Mouse (Mus musculus) forebrain, embryonic 11.5 days (tissue): Measurements from ENCODE around the gene Fam181b. TPM values are rescaled to one million over a fixed set of nuclear protein-coding genes. Genes with fewer than 3 reads are reported as not detected.

Experiments
- ATAC-seq: fragments of 200-750 bp; cut with Nextera tagmentation; replicated peaks from 2 replicates; pipeline ENCODE4 v1.8.0; 2017; ENCODE audit warnings: moderate TSS enrichment; ENCODE audit not compliant: low FRiP score
- DNase-seq: peaks from one replicate; pipeline ENCODE4 v3.0.0-alpha.2; 2017; ENCODE audit warnings: low spot score
- H3K27ac ChIP-seq: fragments of 300-500 bp; sonication (generic); 2 replicates; pipeline ENCODE4 v1.5.1; 2014; ENCODE audit warnings: low read depth, low read length
- H3K27me3 ChIP-seq: fragments of 300-500 bp; sonication (generic); 2 replicates; pipeline ENCODE4 v1.6.1; 2014; ENCODE audit warnings: mild to moderate bottlenecking, low read length, mixed read lengths; ENCODE audit not compliant: control insufficient read depth, insufficient read depth
- H3K36me3 ChIP-seq: fragments of 300-500 bp; sonication (generic); 2 replicates; pipeline ENCODE4 v1.6.1; 2014; ENCODE audit warnings: mild to moderate bottlenecking, low read length, moderate library complexity, mixed read lengths; ENCODE audit not compliant: control insufficient read depth, insufficient read depth
- H3K4me1 ChIP-seq: fragments of 300-500 bp; sonication (generic); replicated peaks from 2 replicates; pipeline ENCODE4 v1.6.1; 2014; ENCODE audit warnings: low read length, mixed read lengths; ENCODE audit not compliant: control insufficient read depth, insufficient read depth
- H3K4me2 ChIP-seq: fragments of 300-500 bp; sonication (generic); 2 replicates; pipeline ENCODE4 v1.6.1; 2014; ENCODE audit warnings: low read depth, mild to moderate bottlenecking, low read length, moderate library complexity, mixed read lengths; ENCODE audit not compliant: severe bottlenecking
- H3K4me3 ChIP-seq: fragments of 300-500 bp; sonication (generic); 2 replicates; pipeline ENCODE4 v1.5.1; 2014; ENCODE audit warnings: low read depth, low read length
- H3K9ac ChIP-seq: fragments of 300-500 bp; sonication (generic); 2 replicates; pipeline ENCODE4 v1.6.1; 2014; ENCODE audit warnings: low read length
- H3K9me3 ChIP-seq: fragments of 300-500 bp; sonication (generic); 2 replicates; pipeline ENCODE4 v1.6.1; 2016; ENCODE audit warnings: low read length, mixed read lengths; ENCODE audit not compliant: control insufficient read depth
- WGBS: fragments of 180-500 bp; shearing (Covaris S2); extraction: QIAGEN DNeasy Blood & Tissue Kit; methylation state at CpG from one replicate; pipeline ENCODE4 v1.1.7; 2014; 5-methylcytosine and 5-hydroxymethylcytosine counted together
- polyA plus RNA-seq: library from polyadenylated mRNA; unstranded; fragments of >200 nt; fragmentation: Nextera tagmentation; extraction: Ambion mirVana; gene quantifications from 2 replicates; pipeline ENCODE4 v1.2.1, GENCODE M21; 2014

The Fam181b gene
- polyA plus RNA-seq, 1 experiment from 2014 or later = 51.4 TPM

GRCm38 (mm10) chr7:93110370-93110965 is 30.8 kb downstream of the Fam181b start:
- no peaks in the 10 kb centered on the region for H3K27me3 ChIP-seq
- WGBS = 68% methylated on average over 2 of the region's 2 CpGs
- H3K27ac ChIP-seq = no peak overlapping the region
- H3K4me2 ChIP-seq = no peak overlapping the region
- no peaks in the 10 kb centered on the region for H3K4me1 ChIP-seq
- no peaks in the 10 kb centered on the region for H3K9me3 ChIP-seq
- no peak for DNase-seq
- no peak for ATAC-seq
- H3K36me3 ChIP-seq = no peaks in the 10 kb centered on the region
- no peak overlapping the region for H3K4me3 ChIP-seq
- H3K9ac ChIP-seq = no peak overlapping the region

GRCm38 (mm10) chr7:93111056-93111455 is 31.4 kb downstream of the Fam181b start:
- 90% methylated on average over 6 of the region's 6 CpGs for WGBS
- Histone ChIP-seq H3K9ac (no peak overlapping the region), H3K9me3 (no peaks in the 10 kb centered on the region), H3K27ac (no peak overlapping the region), H3K27me3 (no peaks in the 10 kb centered on the region), H3K36me3 (no peaks in the 10 kb centered on the region), H3K4me2 (no peak overlapping the region), H3K4me3 (no peak overlapping the region), H3K4me1 (no peaks in the 10 kb centered on the region)
- DNase-seq (no peak), ATAC-seq (no peak)

DNA sequence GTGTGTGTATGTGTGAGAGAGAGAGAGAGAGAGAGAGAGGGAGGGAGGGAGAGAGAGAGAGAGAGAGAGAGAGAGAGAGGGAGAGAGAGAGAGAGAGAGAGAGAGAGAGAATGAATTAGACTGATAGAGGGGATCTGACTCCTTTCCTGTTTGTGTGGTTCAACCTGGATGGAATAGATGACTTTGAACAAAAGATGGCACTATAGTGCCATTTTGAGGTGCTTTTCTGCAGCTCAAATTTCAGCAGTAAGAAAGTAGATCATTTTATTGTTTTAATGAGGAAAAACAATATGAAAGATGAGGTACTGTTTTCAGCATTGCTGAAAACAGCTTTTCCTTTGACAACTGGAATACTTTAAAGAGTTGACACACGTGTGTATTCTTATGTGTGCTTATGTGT is 37.9 kb downstream of the Fam181b start:
- 47% methylated on average over 1 of the region's 1 CpGs for WGBS
- ATAC-seq (no peak), DNase-seq (no peak)
- Histone ChIP-seq H3K4me3 (no peak overlapping the region), H3K9me3 (no peaks in the 10 kb centered on the region), H3K9ac (no peak overlapping the region), H3K36me3 (no peaks in the 10 kb centered on the region), H3K27me3 (no peaks in the 10 kb centered on the region), H3K27ac (no peak overlapping the region), H3K4me2 (no peak overlapping the region), H3K4me1 (no peaks in the 10 kb centered on the region)

GRCm38 (mm10) chr7:93123936-93124335 is 44.3 kb downstream of the Fam181b start:
- Histone ChIP-seq H3K36me3 (no peaks in the 10 kb centered on the region), H3K4me1 (no peaks in the 10 kb centered on the region), H3K4me2 (no peak overlapping the region), H3K27me3 (no peaks in the 10 kb centered on the region), H3K9me3 (no peaks in the 10 kb centered on the region), H3K9ac (no peak overlapping the region), H3K27ac (no peak overlapping the region), H3K4me3 (no peak overlapping the region)
- no peak for ATAC-seq
- 79% methylated on average over 1 of the region's 1 CpGs for WGBS
- no peak for DNase-seq

Other genes with a start within 250 kb of the Fam181b start
- gene Ddias, start 205.6 kb upstream of the Fam181b start, polyA plus RNA-seq = 26.1 and 27.4 TPM in 2 replicates
- 18.9 and 20.3 TPM in 2 replicates for gene Prcp, start 205.4 kb upstream of the Fam181b start, polyA plus RNA-seq